Mouse (Mus musculus): ENCODE results near the gene Pycard.

GRCm38 (mm10) chr7:127944614-127945013, 49.1 kb downstream of the Pycard start:
- TF ChIP-seq GATA1 (IDR thresholded peaks at IDR 0.05; ENCODE audit: borderline replicate concordance, low read length) (no peak), FLI1 (IDR thresholded peaks at IDR 0.05; ENCODE audit: low read length) (no peak)
